Mouse (Mus musculus): ENCODE data around the gene Brd1. TPM values are rescaled to one million over a fixed set of nuclear protein-coding genes. Genes with fewer than 3 reads are reported as not detected.
"Not testable (repeated sequence)": the region's sequence is repeated elsewhere in the genome, so short reads cannot be mapped to it uniquely, and the experiment has no call there.

Brd1 gene
- polyA plus RNA-seq, 1 experiment from 2014 or later, result 18.8 TPM

GRCm38 (mm10) chr15:88723205-88723604, 10.8 kb downstream of the Brd1 start:
- no peak overlapping the region for H3K4me3 ChIP-seq
- H3K36me3 ChIP-seq, result peaks cover 84% of the 10 kb centered on the region
- H3K9me3 ChIP-seq, result no peaks in the 10 kb centered on the region
- 91% methylated on average over 6 of the region's 6 CpGs for WGBS
- H3K27me3 ChIP-seq (ENCODE audit: insufficient read depth, poor library complexity, severe bottlenecking), result no peaks in the 10 kb centered on the region
- no peak for DNase-seq (ENCODE audit: low spot score)
- H3K27ac ChIP-seq, result no peak overlapping the region
- H3K4me1 ChIP-seq, result no peaks in the 10 kb centered on the region

- Histone ChIP-seq H3K27me3 (ENCODE audit: insufficient read depth, poor library complexity, severe bottlenecking) (no peaks in the 10 kb centered on the region), H3K4me3 (no peak overlapping the region), H3K4me1 (no peaks in the 10 kb centered on the region), H3K9me3 (no peaks in the 10 kb centered on the region), H3K27ac (no peak overlapping the region), H3K36me3 (peaks cover 94% of the 10 kb centered on the region)
- DNase-seq (ENCODE audit: low spot score), result no peak
- 85% methylated on average over 9 of the region's 9 CpGs for WGBS
These were observed 16.8 kb downstream of the Brd1 start for GRCm38 (mm10) chr15:88717239-88717638.

- DNase-seq (ENCODE audit: low spot score), result no peak
- no peak overlapping the region for H3K4me3 ChIP-seq
- H3K27ac ChIP-seq, result no peak overlapping the region
- no peaks in the 10 kb centered on the region for H3K9me3 ChIP-seq
- H3K4me1 ChIP-seq, result no peaks in the 10 kb centered on the region
- peaks cover 94% of the 10 kb centered on the region for H3K36me3 ChIP-seq
- no peaks in the 10 kb centered on the region for H3K27me3 ChIP-seq (ENCODE audit: insufficient read depth, poor library complexity, severe bottlenecking)
These were observed 17.7 kb downstream of the Brd1 start for GRCm38 (mm10) chr15:88716350-88716749.

GRCm38 (mm10) chr15:88714021-88714589, 19.9 kb downstream of the Brd1 start:
- peaks cover 99% of the 10 kb centered on the region for H3K36me3 ChIP-seq
- no peak overlapping the region for H3K4me3 ChIP-seq
- H3K4me1 ChIP-seq, result no peaks in the 10 kb centered on the region
- no peak for DNase-seq (ENCODE audit: low spot score)
- no peak overlapping the region for H3K27ac ChIP-seq
- 86% methylated on average over 6 of the region's 6 CpGs for WGBS
- no peaks in the 10 kb centered on the region for H3K27me3 ChIP-seq (ENCODE audit: insufficient read depth, poor library complexity, severe bottlenecking)
- no peaks in the 10 kb centered on the region for H3K9me3 ChIP-seq

- Histone ChIP-seq H3K9me3 (no peaks in the 10 kb centered on the region), H3K4me1 (no peaks in the 10 kb centered on the region), H3K27me3 (ENCODE audit: insufficient read depth, poor library complexity, severe bottlenecking) (no peaks in the 10 kb centered on the region), H3K4me3 (no peak overlapping the region), H3K36me3 (peaks cover 100% of the 10 kb centered on the region), H3K27ac (no peak overlapping the region)
- no peak for DNase-seq (ENCODE audit: low spot score)
- 92% methylated on average over 15 of the region's 15 CpGs for WGBS
These were observed 21.5 kb downstream of the Brd1 start for GRCm38 (mm10) chr15:88712501-88712900.

- H3K9me3 ChIP-seq, result no peaks in the 10 kb centered on the region
- no peak for DNase-seq (ENCODE audit: low spot score)
- no peak overlapping the region for H3K27ac ChIP-seq
- H3K36me3 ChIP-seq, result peaks cover 100% of the 10 kb centered on the region
- H3K4me3 ChIP-seq, result no peak overlapping the region
- H3K4me1 ChIP-seq, result no peaks in the 10 kb centered on the region
- H3K27me3 ChIP-seq (ENCODE audit: insufficient read depth, poor library complexity, severe bottlenecking), result no peaks in the 10 kb centered on the region
- WGBS, result 88% methylated on average over 5 of the region's 5 CpGs
These were observed 24.2 kb downstream of the Brd1 start for GRCm38 (mm10) chr15:88709878-88710277.

DNA sequence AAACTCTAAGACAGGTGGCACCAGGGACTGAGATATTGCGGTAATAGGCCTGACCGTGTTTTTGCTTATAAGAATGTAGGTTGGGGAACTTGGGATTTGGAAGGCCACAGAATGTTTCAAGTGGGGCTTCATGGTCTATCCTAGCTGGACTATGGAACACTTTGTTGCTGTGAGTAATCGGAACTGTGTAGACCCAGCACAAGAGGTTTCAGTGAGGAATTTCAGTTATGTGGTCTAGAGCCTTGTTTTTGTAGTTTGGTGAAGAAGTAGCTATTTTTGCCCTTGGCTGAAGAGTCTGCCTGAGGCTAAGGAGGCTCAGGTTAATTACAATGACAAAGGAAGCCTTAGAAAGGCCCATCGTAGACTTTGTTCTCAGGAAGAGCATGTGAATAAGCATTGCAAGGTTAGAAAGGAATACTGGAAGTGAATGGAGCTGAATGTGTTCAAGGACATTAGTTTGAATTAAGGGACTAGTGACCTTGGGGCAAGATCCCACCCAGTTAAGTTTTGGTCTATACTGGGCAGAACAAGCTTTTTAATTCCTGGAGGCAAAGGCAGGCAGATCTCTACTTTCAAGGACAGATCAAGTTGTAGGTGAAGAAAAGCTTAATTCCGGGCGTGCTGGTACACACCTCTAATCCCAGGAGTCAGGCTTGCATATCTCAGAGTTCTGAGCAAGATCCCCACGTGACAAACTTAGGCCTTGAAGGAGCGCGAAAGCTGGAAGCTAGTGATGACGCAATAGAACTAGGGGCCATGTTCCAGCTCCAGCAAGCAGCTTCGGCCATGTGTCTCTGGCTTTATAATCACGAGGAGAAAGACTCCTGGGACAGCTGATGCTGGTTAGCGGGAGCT, 25.1 kb downstream of the Brd1 start:
- no peaks in the 10 kb centered on the region for H3K27me3 ChIP-seq (ENCODE audit: insufficient read depth, poor library complexity, severe bottlenecking)
- 86% methylated on average over 13 of the region's 13 CpGs for whole genome bisulfite sequencing
- no peak overlapping the region for H3K27ac ChIP-seq
- no peaks in the 10 kb centered on the region for H3K4me1 ChIP-seq
- DNase-seq (ENCODE audit: low spot score), result no peak
- no peaks in the 10 kb centered on the region for H3K9me3 ChIP-seq
- no peak overlapping the region for H3K4me3 ChIP-seq
- H3K36me3 ChIP-seq, result peaks cover 99% of the 10 kb centered on the region

DNA sequence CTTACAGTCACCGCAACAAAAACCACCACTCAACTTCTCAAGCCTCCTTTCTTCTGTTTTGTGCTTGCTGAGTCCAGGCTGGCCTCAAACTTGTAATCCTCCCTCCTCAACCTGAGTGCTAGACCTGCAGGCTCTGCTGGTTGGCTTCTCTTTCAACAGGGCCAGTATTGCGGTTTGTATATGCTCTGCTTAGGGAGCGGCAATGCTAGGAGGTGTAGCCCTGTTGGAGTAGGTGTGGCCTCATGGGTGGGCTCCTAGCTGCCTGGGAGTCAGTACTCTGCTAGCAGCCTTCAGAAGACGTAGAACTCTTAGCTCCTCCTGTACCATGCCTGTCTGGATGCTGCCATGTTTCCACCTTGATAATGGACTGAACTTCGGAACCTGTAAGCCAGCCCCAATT, 25.8 kb downstream of the Brd1 start:
- DNase-seq (ENCODE audit: low spot score), result no peak
- no peak overlapping the region for H3K27ac ChIP-seq
- H3K4me3 ChIP-seq, result no peak overlapping the region
- 91% methylated on average over 5 of the region's 5 CpGs for WGBS
- H3K27me3 ChIP-seq (ENCODE audit: insufficient read depth, poor library complexity, severe bottlenecking), result no peaks in the 10 kb centered on the region
- H3K4me1 ChIP-seq, result no peaks in the 10 kb centered on the region
- H3K9me3 ChIP-seq, result no peaks in the 10 kb centered on the region
- H3K36me3 ChIP-seq, result peaks cover 99% of the 10 kb centered on the region

DNA sequence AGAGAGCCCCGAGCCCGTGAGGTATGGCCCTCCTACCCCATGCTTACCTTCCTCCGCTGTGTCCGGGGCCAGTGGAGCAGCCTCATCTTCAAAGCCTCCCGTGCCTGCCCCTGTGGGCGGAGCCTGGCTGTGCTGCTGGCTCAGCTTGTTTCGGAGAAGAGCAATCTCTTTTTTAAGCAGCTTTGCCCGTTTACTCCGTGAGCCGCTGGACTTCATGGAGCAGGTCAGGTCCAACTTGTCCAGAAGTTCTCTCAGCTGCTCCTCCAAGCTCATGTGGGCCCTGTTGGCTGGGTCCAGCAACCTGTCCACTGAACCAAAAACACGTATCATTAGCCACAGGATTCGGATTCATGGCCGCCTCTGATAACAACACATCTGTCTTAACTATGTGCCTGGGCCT, 27.0 kb downstream of the Brd1 start:
- H3K27me3 ChIP-seq (ENCODE audit: insufficient read depth, poor library complexity, severe bottlenecking); H3K27ac ChIP-seq; H3K4me1 ChIP-seq; DNase-seq (ENCODE audit: low spot score); H3K9me3 ChIP-seq; H3K4me3 ChIP-seq: not testable (repeated sequence)
- WGBS, result 76% methylated on average over 13 of the region's 13 CpGs
- peaks cover 98% of the 10 kb centered on the region for H3K36me3 ChIP-seq

- H3K27me3 ChIP-seq (ENCODE audit: insufficient read depth, poor library complexity, severe bottlenecking), result no peaks in the 10 kb centered on the region
- H3K9me3 ChIP-seq, result no peaks in the 10 kb centered on the region
- no peak overlapping the region for H3K27ac ChIP-seq
- no peak overlapping the region for H3K4me3 ChIP-seq
- WGBS, result 89% methylated on average over 6 of the region's 6 CpGs
- DNase-seq (ENCODE audit: low spot score), result no peak
- peaks cover 98% of the 10 kb centered on the region for H3K36me3 ChIP-seq
- no peaks in the 10 kb centered on the region for H3K4me1 ChIP-seq
These were observed 27.7 kb downstream of the Brd1 start for GRCm38 (mm10) chr15:88706320-88706719.

- H3K4me1 ChIP-seq, result no peaks in the 10 kb centered on the region
- H3K27ac ChIP-seq, result no peak overlapping the region
- no peak overlapping the region for H3K4me3 ChIP-seq
- no peaks in the 10 kb centered on the region for H3K27me3 ChIP-seq (ENCODE audit: insufficient read depth, poor library complexity, severe bottlenecking)
- WGBS, result 66% methylated on average over 1 of the region's 1 CpGs
- H3K9me3 ChIP-seq, result no peaks in the 10 kb centered on the region
- no peak for DNase-seq (ENCODE audit: low spot score)
- H3K36me3 ChIP-seq, result peaks cover 98% of the 10 kb centered on the region
These were observed 29.7 kb downstream of the Brd1 start for GRCm38 (mm10) chr15:88704284-88704683.

- H3K27me3 ChIP-seq (ENCODE audit: insufficient read depth, poor library complexity, severe bottlenecking), result no peaks in the 10 kb centered on the region
- H3K9me3 ChIP-seq, result no peaks in the 10 kb centered on the region
- WGBS, result 90% methylated on average over 3 of the region's 3 CpGs
- no peak overlapping the region for H3K27ac ChIP-seq
- DNase-seq (ENCODE audit: low spot score), result no peak
- H3K4me3 ChIP-seq, result no peak overlapping the region
- H3K36me3 ChIP-seq, result peaks cover 98% of the 10 kb centered on the region
- H3K4me1 ChIP-seq, result no peaks in the 10 kb centered on the region
These were observed 31.5 kb downstream of the Brd1 start for GRCm38 (mm10) chr15:88702501-88702900.

- Histone ChIP-seq H3K9me3 (no peaks in the 10 kb centered on the region), H3K36me3 (peaks cover 98% of the 10 kb centered on the region), H3K4me3 (no peak overlapping the region), H3K4me1 (no peaks in the 10 kb centered on the region), H3K27me3 (ENCODE audit: insufficient read depth, poor library complexity, severe bottlenecking) (no peaks in the 10 kb centered on the region), H3K27ac (no peak overlapping the region)
- WGBS, result 95% methylated on average over 18 of the region's 18 CpGs
- DNase-seq (ENCODE audit: low spot score), result no peak
These were observed 33.3 kb downstream of the Brd1 start for GRCm38 (mm10) chr15:88700759-88701158.

All from heart, embryonic 10.5 days (tissue).